Mouse (Mus musculus) C2C12 (cell line): ENCODE measurements around the gene Cebpb.

Experiments used
- CEBPB ChIP-seq: IDR thresholded peaks from one replicate; pipeline ENCODE4 v1.6.1; 2011; ENCODE audit warnings: low read depth, mild to moderate bottlenecking, control low read depth, moderate library complexity
- CTCF ChIP-seq: IDR thresholded peaks from one replicate; pipeline ENCODE4 v1.5.1; 2011; ENCODE audit not compliant: control insufficient read depth, insufficient read depth, insufficient read length
- MAX ChIP-seq: IDR thresholded peaks from one replicate; pipeline ENCODE4 v1.6.1; 2011; ENCODE audit warnings: mild to moderate bottlenecking, control low read depth

DNA sequence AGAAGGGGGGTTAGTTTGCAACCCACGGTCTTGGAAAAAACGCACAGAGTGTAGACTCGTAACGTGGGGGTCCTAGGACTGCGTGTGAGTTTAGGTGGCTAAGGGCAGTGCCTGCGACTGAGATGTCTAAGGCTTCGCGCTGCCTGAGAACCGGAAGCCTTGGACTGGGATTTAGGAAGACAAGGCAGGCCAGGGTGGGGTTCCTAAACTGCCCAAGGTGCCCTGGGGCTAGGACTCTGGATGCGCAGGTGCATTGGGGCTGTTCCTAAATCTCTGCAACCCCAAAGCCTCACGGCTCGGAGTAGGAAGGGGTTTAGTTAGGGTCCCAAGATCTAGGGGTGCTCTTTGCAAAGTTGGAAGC, 28.1 kb upstream of the Cebpb start:
- no peak for TF ChIP-seq CTCF
- no peak for TF ChIP-seq MAX
- TF ChIP-seq CEBPB: no peak
